Mouse (Mus musculus): ENCODE results near the gene Hipk2.

- TF ChIP-seq CTCF (IDR thresholded peaks at IDR 0.05; ENCODE audit: control insufficient read depth, insufficient read depth, insufficient replicate concordance, low read depth, low read length) (no peak), POLR2A (IDR thresholded peaks at IDR 0.05; ENCODE audit: control insufficient read depth, low read depth, low read length) (no peak)
Measured at GRCm38 (mm10) chr6:38828211-38828610, 47.8 kb downstream of the Hipk2 start.

All from testis, adult 2 months (tissue).